Mouse (Mus musculus): ENCODE data around the gene Fgf14. TPM values are rescaled to one million over a fixed set of nuclear protein-coding genes. Genes with fewer than 3 reads are reported as not detected.
"Not testable (repeated sequence)": the region's sequence is repeated elsewhere in the genome, so short reads cannot be mapped to it uniquely, and the experiment has no call there.

Gene Fgf14
- total and polyA plus RNA-seq, 3 experiments = not detected

- TF ChIP-seq EP300 (IDR thresholded peaks at IDR 0.05; ENCODE audit: low read depth in 1 of 2, low read length in 2 of 2) = no peak
- TF ChIP-seq MAZ (IDR thresholded peaks at IDR 0.05; ENCODE audit: low read depth, low read length) = no peak
- no peak for TF ChIP-seq TBP (IDR thresholded peaks at IDR 0.05; ENCODE audit: low read depth, low read length)
Observed at GRCm38 (mm10) chr14:124446096-124446840, 230.7 kb downstream of the Fgf14 start (continued).

- TF ChIP-seq E2F4 (IDR thresholded peaks at IDR 0.05; ENCODE audit: borderline replicate concordance, low read depth, low read length) (no peak), ZKSCAN1 (IDR thresholded peaks at IDR 0.05; ENCODE audit: low read depth, low read length) (no peak), MAZ (IDR thresholded peaks at IDR 0.05; ENCODE audit: low read depth, low read length) (no peak), RAD21 (IDR thresholded peaks at IDR 0.05; ENCODE audit: low read depth, low read length) (no peak), ZNF384 (IDR thresholded peaks at IDR 0.05; ENCODE audit: low read depth, low read length) (no peak), MEF2A (IDR thresholded peaks at IDR 0.05; ENCODE audit: extremely low read depth, insufficient replicate concordance, low read depth, low read length, poor library complexity, severe bottlenecking) (no peak), BHLHE40 (IDR thresholded peaks at IDR 0.05; ENCODE audit: borderline replicate concordance, low read depth, low read length) (no peak), POLR2AphosphoS2 (IDR thresholded peaks at IDR 0.05; ENCODE audit: low read length) (no peak), TAL1 (IDR thresholded peaks at IDR 0.05; ENCODE audit: low read length) (no peak), ZMIZ1 (IDR thresholded peaks at IDR 0.05; ENCODE audit: low read depth, low read length) (no peak), TCF12 (IDR thresholded peaks at IDR 0.05; ENCODE audit: low read depth, low read length) (no peak), POLR2AphosphoS5 (IDR thresholded peaks at IDR 0.05; ENCODE audit: borderline replicate concordance, low read depth, low read length) (no peak), GABPA (IDR thresholded peaks at IDR 0.05; ENCODE audit: low read depth, low read length) (no peak), MXI1 (IDR thresholded peaks at IDR 0.05; ENCODE audit: low read depth, low read length) (no peak), ELF1 (IDR thresholded peaks at IDR 0.05; ENCODE audit: low read depth, low read length) (no peak), POLR2A (IDR thresholded peaks at IDR 0.05; ENCODE audit: control insufficient read depth in 1 of 2, insufficient read depth in 1 of 2, low read depth in 1 of 2, low read length in 2 of 2, poor library complexity in 1 of 2) (no peak), UBTF (IDR thresholded peaks at IDR 0.05; ENCODE audit: borderline replicate concordance, insufficient read depth, low read depth, low read length) (no peak), CTCF (IDR thresholded peaks at IDR 0.05 in 2 of 3, conservative IDR thresholded peaks at IDR 0.05 in 1 of 3; ENCODE audit: control insufficient read depth in 1 of 3, insufficient read depth in 1 of 3, low read depth in 2 of 3, low read length in 3 of 3, poor library complexity in 1 of 3, severe bottlenecking in 1 of 3) (no peak), GATA1 (IDR thresholded peaks at IDR 0.05; ENCODE audit: low read depth, low read length) (no peak)
- Histone ChIP-seq H3K27ac (ENCODE audit: control insufficient read depth, low read depth, low read length) (no peak overlapping the region), H3K4me3 (ENCODE audit: control insufficient read depth in 1 of 2, insufficient read depth in 1 of 2, low read depth in 2 of 2, low read length in 2 of 2) (no peak overlapping the region), H3K9ac (ENCODE audit: control insufficient read depth, low read depth, low read length, poor library complexity, severe bottlenecking) (no peak overlapping the region), H3K4me1 (ENCODE audit: control insufficient read depth in 1 of 2, insufficient read depth in 2 of 2, low read length in 2 of 2) (no peaks in the 10 kb centered on the region), H3K79me2 (ENCODE audit: control insufficient read depth, insufficient read depth, low read length, poor library complexity) (no peaks in the 10 kb centered on the region), H3K36me3 (ENCODE audit: control insufficient read depth in 1 of 2, insufficient read depth in 2 of 2, low read length in 2 of 2) (no peaks in the 10 kb centered on the region), H3K9me3 (replicated peaks; ENCODE audit: insufficient read depth, low read length) (no peaks in the 10 kb centered on the region), H3K27me3 (ENCODE audit: control insufficient read depth in 1 of 2, insufficient read depth in 2 of 2, low read length in 2 of 2) (no peaks in the 10 kb centered on the region)
- DNase-seq (ENCODE audit: low read depth, low spot score) = no peak
Observed at GRCm38 (mm10) chr14:124444831-124445230, 232.1 kb downstream of the Fgf14 start.

- not testable (repeated sequence) for H3K27ac ChIP-seq (ENCODE audit: control insufficient read depth, low read depth, low read length); DNase-seq (ENCODE audit: low read depth, low spot score); H3K36me3 ChIP-seq (ENCODE audit: control insufficient read depth in 1 of 2, insufficient read depth in 2 of 2, low read length in 2 of 2); H3K4me1 ChIP-seq (ENCODE audit: control insufficient read depth in 1 of 2, insufficient read depth in 2 of 2, low read length in 2 of 2); H3K4me3 ChIP-seq (ENCODE audit: control insufficient read depth in 1 of 2, insufficient read depth in 1 of 2, low read depth in 2 of 2, low read length in 2 of 2); H3K9me3 ChIP-seq (replicated peaks; ENCODE audit: insufficient read depth, low read length); H3K79me2 ChIP-seq (ENCODE audit: control insufficient read depth, insufficient read depth, low read length, poor library complexity); H3K9ac ChIP-seq (ENCODE audit: control insufficient read depth, low read depth, low read length, poor library complexity, severe bottlenecking); H3K27me3 ChIP-seq (ENCODE audit: control insufficient read depth in 1 of 2, insufficient read depth in 2 of 2, low read length in 2 of 2)
Observed at GRCm38 (mm10) chr14:124439298-124439697, 237.6 kb downstream of the Fgf14 start.

Data from MEL (cell line).